Mouse (Mus musculus) spleen, adult 12 weeks (tissue): ENCODE results near the gene Fbxl12.
"Not testable (repeated sequence)": the region's sequence is repeated elsewhere in the genome, so short reads cannot be mapped to it uniquely, and the experiment has no call there.

Experiments used
- DNase-seq: peaks from one replicate; pipeline ENCODE4 v3.0.0; 2022; ENCODE audit warnings: low spot score

Gene Fbxl12

DNA sequence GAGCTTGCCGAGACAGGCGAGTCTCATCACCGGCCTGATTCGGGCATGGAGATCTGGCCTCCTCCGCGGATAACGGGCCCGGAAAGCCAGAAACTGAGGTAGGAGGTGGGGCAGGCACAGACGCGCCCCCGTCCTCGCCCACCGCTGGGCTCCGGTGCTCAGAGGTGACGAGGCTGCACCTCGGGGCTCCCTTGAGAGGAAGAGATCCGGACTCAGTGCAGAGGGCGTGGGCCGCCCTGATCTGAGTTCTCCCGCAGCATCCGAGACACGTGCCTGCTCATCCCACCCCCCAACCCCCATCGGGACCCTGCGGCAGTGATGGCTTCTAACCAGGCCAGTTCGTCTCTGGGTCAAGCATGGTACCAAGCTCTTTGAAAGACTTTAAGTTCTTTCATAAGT is 7.7 kb upstream of the Fbxl12 start:
- no peak for DNase-seq

DNA sequence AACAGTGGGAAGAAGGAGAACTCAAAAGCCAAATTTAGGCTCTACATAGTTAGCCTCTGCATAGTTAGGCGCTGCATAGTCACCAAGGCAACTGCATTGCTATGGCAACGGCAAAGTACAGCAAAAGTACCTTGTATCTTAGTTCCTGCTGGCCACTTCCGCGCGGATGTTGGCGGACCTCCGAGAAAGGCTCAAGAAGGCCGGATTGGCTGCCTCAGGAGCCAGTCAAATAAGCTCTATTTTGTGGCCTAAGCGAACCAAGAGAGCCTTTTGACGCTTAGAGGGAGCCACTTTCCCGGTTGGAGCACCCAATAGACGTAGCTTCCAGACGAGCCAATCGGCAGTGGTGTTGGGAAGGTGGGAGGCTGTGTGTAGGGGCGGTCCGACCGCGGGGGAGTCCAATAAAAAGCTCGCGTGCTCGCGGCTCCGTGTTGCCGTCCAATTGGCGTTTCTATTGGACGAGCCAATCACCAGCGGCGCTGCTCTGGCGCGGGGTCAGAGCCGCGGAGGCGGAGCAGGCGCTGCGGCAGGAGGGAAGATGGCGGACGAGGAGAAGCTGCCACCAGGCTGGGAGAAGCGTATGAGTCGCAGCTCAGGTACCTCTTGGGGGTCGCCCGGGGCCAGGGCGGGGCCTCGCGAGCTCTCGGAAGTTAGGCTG is 7.2 kb upstream of the Fbxl12 start, which contains the start of gene Pin1:
Gene Pin1, plus strand, starts transcription at position 494 of the 658 bp plus-strand sequence.
- DNase-seq, result peak; percentile 95

DNA sequence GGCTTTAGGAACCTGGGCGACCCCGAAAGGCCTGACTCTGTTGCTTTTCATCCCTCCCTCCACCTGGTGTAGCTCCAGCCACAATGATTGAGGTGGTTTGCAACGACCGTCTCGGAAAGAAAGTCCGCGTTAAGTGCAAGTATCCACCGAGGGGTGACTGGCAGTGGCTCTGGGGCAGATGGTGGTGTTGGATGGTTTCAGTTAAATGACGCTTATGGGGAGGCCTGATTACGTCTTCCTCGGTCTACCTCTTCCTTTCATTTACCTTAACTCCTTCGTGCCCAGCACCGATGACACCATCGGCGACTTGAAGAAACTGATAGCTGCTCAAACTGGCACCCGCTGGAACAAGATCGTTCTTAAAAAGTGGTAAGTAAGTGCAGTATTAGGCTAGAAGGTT is 554 bp upstream of the Fbxl12 start:
- DNase-seq, result peak; percentile 23

DNA sequence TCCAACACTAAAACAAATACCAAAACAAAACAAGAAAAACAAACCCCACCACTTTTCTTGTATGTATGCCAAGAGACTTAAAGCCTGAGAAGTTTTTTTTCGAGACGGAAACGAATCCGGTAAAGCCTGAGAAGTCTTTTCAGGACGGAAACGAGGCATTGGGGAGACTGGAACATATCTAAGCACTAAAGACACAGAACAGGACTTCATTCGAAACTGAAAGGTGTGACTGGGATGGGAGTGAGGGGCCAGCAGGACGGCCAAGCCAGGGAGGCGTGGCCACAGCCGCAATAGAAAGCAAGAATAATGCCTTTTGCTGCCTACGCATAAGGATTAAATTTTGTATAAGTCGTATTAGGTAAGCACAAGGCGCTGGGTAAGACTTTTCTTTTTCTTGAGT is 786 bp downstream of the Fbxl12 start:
- DNase-seq, result no peak

DNA sequence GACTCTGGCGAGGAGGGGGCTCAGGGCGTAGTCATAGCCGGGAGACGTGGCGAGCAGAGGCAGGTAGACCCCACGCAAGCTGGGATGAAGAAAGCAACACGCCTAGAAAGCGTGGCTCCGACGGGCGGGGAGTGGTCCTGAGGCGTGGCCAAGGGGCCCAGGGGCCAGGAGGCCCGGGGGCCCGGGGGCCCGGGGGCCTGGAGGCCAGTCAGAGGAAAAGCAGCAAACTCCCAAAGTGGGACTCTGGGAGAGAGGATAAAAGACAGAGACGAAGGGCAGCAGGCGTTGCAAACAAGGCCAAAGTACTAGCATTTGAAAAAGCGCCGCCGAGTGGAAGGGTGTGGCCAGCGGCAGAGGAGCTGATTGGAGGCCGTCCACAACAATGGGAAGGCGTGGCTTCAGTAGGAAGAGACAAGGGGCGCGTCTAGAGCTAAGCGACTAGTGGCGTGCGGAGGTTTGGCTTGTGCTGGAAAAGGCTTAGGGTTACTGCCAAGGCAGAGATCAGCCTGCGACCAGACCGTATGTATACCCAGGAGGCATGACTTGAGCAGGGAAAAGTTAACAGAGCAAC is 1.6 kb downstream of the Fbxl12 start:
- peak; percentile 65 for DNase-seq

DNA sequence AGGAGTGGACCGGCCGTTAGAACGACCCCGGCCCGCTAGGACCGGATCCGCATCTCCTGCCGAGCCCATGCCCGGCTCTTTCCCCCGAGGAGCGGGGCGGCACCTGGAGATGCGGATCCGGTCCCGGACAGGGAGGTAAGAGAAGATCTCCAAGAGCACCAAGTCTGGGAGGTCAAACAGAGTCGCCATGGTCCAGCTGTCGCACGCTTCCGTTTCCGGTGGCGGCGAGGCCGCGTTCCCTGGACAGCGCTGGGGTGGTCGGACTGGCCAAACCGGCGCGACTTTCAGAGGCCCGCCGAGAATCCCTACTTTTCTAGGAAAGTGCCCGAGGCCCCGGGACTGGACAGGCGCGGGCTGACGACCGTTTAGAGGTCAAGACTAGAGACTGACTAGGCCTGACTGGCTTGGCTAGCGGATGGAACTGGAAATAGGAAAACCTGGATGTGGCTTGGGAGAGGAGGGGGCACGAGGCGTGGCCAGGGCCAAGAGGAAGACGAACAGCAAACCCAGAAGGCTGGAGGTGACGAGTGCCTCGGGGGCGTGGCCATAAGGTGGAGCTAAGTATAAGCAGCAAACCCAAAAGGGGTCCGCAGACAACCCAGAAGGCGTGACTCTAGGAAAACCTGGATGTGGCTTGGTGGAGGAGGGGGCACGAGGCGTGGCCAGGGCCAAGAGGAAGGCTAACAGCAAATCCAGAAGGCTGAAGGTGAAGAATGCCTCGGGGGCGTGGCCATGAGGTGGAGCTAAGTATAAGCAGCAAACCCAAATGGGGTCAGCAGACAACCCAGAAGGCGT is 2.3 kb downstream of the Fbxl12 start, which contains the start of gene Ubl5:
Gene Ubl5, plus strand, starts transcription at position 778 of the 795 bp plus-strand sequence.
- DNase-seq, result peak; percentile 33

DNA sequence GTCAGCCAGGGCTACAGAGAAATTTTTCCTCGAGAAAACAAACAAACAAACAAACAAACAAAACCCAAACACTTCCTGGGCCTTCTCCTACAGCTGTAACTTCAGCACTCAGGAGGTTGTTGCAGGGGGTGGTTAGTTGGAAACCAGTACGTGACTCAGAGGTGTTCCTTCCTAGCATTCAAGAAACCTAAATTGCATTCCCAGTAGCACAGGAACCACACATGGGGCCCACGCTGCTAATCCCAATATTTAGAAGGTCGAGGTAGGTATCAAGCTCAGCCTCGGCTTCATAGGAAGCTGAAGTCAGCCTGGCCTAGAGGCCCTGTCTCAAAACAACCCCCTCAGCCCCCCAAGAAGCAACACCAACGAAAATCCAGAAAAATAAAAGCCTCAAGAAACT is 3.1 kb downstream of the Fbxl12 start:
- no peak for DNase-seq

DNA sequence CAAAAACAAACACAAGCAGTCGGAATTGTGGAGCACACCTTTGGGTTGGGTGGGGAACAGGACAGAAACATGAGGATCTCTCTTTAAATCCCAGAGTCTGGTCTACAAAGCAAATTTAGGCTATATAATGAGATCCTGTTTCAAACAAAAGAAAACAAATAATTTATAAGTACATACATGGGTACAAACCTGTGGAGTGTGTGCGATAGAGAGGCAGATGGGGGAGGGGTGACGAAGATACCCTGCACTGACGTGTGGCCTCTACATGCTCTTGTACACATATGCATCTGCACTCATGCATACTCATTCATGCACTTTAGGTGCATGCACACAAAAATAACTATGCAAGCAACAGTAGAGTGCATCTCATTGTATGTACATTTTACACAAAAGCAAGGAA is 5.1 kb downstream of the Fbxl12 start:
- DNase-seq, result no peak

DNA sequence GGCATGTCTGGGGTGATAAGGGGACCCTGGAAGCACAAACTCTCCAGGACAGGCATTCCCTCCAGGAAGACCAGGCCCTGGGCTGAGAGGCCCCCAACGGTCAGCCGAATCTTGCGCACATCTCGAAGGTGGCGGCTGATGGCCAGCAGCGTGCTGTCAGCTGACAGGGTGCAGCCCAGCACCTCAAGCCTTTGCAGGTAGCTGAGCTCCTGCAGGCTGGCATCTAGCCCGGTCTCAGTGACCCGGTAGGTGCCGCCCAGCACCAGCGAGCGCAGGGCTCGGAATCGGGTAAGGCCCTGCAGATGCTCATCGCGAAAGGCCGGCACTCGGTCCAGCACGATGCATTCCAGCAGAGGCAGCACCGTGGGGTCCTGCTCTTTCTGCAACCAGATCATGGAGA is 6.0 kb downstream of the Fbxl12 start:
- no peak for DNase-seq

DNA sequence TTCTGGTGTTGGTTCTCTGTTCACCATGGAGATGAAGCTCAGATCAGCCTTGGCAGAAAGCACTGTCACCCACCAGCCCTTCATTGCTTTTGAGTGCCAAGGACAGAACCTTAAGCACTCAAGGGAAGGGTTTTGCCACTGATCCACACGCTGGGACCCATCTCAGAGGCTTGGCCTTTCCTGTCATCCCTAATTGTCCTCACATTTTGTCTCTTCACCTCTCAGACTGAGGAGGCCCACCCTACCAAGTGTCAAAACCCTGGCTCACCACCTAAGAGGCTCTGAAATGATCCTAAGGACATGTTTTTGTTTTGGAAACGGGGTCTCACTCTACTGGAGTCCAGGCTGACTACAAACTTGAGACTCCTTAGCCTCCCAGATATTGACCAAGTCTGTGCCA is 7.8 kb downstream of the Fbxl12 start:
- DNase-seq, result no peak

DNA sequence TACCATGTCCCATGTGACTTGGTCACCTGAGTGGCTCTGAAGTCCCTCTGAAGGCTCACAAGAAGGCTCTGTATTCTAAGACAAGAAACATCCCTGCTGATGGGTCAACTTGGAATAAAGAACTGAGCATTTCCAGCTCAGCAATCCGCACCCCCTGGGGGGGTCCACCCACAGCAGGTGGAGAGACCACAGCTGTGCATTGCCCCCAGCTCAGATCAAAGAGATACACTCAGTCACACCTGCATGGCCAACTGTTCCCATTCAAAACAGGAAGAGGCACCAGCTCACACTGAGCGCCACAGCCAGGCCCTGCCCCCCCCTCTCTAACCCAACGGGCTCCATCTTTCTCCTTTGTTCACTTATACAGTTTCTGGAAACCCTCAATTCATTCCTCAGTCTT is 8.3 kb downstream of the Fbxl12 start:
- no peak for DNase-seq

DNA sequence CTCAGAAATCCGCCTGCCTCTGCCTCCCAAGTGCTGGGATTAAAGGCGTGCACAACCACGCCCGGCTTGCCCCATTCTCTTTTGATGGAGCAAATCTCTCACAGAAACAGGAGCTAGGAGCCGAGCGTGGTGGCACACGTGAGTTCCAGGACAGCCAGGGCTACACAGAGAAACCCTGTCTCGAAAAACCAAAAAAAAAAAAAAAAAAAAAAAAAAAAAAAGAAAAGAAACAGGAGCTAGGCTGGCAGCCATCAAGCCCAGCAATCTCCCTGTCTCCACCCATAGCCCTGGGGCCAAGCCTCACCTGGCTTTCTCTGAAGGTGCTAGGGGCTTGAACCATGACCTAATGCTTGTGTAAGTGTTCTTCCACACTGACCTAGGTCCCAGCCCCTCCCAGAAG is 8.9 kb downstream of the Fbxl12 start:
- DNase-seq, result not testable (repeated sequence)

DNA sequence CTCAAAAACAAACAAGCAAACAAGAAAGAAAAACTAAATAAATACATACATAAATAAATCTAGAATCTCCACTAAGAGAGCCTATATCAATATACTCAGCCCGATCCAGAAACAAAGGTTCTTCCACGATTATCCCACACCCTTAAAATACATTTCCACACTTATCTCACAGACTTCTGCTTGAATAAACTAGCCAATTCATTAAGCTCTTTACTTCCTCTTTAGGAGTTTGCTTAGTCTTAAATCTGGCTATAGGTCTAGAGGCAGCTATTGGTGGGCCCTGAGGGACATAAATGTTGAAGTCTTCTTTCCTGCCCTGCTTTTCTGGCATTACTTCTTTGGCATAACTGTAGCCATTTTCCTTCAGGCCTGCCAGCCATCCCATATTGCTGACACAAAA is 13.2 kb downstream of the Fbxl12 start:
- no peak for DNase-seq

DNA sequence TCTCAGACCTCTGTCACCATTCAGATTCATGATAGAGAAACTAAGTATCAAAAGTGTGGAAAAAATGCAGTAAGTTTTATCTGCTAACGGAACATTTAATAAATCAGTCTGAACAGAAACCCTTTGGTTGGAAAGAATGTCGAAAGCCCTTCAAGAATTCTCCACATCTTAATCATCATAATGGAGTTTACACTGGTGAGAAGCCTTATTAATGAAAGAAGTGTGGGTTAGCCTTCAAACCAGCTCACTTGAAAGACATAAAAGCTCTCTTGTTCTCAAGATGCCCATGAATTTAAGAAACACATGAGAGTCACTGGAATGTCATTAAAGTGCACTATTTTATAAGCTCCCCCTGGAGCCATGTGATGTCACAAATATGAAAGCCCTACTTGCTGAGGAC is 27.9 kb downstream of the Fbxl12 start:
- DNase-seq, result no peak

DNA sequence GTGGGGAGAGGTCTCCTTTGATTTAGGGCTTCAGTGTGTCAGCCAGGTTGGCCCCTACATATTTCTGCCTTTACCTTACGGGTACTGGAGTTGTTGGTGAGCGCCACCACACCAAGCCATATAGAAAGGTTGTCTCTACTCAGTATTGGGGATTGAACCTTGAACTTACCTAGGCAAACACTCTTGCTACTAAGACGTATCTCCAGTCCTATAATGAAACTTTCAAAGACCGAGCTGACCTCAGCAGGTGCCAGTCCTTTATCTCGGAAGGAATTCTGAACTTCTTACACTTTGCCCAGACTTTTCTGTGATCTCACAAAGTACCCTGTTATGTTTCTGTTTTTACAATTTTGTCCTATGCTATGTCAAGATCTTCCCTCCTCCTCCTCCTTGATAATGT is 32.6 kb downstream of the Fbxl12 start:
- DNase-seq, result no peak

DNA sequence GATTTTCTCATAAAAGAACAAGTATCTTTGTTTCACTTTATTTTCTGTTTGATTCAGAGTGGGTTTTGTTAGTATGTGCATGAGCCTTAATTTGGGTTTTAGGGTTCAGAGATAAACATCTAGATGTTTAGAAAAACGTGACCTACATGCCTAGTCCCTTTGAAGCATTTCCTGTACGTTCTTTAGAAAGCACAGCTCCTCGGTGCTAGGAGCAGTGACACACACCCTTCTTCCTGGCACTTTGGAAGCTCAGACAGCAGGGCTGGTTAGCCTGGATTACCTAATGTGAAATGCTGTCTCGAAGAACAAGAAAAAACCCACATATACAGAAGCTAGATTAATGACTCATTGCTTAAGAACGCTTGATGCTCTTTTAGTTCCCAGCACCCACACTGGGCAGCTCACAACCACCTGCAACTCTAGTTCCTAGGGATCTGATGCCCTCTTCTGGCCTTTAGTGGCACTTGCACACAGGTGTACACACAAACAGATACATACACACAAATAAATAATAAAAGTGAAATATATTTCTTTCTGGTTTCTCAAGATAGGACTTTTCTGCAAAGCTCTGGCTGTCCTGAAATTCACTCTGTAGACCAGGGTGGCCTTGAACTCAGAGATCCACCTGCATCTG is 34.6 kb downstream of the Fbxl12 start:
- DNase-seq, result no peak

DNA sequence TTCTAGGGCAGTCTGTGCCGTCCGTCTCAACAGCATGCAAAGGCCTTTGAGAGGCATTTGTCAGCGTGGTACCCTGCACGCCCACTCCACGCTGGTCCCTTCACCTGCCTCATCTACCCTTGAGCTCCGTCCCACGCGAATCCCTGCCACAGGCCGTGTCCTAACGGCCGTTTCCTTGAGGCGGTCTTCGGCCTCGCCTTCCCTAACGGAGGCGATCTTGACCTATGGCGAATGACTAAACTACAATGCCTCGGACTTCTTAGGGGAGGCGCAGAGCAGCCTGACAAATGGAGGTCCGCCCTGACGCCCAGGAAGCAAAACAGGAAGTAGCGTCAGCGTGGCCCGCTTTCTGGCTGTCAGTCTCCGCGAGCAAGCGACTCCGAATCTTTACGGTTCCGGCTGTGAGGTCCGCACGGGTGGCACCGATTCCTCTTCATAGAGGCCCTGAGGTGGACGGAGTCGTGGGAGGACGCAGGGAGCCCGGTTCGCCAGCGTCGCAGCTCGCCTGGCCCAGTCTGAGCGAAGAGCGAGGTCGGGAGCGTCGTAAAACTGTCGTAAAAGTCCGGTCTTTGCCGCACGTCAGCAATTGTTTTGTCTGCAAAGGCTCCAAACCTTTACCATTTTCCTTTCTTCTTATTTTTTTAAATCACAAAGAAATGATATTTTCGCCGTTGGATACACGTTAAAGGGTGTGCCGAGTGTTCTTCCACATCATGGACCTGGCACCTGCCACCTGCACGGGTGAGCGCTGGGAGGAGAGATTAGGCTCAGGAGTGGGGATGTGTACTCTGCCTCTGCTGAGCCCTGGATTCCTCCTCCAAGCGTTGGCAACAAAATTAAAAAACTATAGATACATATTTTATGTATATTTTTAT is 37.2 kb downstream of the Fbxl12 start:
- DNase-seq, result peak; percentile 84

DNA sequence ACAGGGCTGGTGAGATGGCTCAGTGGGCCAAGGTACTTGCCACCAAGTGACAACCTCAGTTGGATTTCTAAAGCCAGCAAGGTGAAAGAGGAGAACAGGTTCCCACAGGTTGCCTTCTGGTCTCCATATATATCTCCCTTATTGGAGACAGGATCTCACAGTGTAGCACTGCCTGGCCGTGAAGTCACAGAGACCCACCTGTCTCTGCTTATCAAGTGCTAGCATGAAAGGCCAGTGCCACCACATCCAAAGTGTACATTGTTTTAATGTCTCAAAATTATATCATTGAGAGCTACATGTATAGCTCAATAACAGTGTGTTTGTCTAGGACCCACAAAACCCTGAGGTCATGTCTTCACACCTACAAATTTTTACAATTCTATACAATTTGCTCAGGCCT is 38.3 kb downstream of the Fbxl12 start:
- DNase-seq, result no peak

DNA sequence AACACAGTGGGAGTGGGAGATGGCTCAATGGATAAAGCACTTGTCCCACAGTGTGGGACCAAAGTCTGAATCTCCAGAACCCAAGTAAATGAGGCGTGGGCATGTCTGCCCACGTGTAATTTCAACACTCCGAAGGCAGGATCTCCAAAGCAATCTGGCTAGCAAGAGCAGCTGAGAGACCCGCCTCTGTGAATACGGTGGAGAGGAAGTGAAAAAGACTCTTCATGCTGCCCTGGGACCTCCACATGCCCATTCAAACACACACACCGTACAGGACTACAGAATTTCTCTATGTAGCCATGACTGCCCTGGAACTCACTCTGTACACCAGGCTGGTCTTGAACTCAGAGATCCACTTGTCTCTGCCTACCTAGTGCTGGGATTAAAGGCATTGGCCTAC is 43.3 kb downstream of the Fbxl12 start:
- no peak for DNase-seq

DNA sequence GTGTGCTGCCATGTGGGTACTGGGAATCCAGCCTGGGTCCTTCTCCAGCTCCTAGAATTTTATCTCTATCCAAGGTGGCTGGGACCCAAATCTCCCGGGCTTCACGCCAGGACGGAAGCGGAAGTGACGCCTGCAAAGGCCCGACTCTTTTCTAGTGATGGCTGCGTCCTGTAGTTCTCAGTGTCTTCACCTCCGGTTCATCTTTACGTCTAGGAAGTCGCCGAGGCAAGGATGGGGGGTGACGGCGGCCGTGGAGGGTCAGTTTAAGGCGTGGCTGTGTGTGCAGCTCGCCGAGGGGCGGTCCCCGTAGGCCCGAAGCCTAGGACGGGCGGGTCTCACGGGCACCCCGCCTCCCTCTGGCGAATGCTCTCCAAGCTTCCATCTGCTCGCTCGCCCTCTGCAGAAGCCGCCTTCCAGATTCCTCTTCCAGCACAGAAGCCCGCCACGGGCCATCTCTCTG is 63.4 kb downstream of the Fbxl12 start, which contains the start of gene Zfp846:
Gene Zfp846, plus strand, starts transcription at position 117 of the 460 bp plus-strand sequence.
- DNase-seq, result peak; percentile 82

DNA sequence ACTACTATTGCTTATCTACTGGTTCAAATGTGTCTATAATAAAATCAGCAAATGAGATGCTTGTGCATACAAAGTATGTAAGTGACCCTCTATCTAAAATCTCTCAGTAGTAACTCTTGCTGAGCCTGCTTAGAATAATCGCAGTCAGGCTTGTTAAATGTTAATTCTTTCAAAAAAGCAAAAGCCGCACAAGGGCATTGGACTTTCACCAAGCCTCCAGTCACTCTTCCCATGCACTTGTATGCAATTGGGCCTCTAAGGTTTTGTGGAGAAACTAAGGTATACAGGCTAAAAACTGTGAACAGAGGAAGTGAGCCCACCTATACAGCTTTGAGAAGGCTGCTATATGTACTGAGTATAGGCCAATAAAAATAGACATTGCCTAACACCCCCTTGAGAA is 68.0 kb downstream of the Fbxl12 start:
- no peak for DNase-seq

DNA sequence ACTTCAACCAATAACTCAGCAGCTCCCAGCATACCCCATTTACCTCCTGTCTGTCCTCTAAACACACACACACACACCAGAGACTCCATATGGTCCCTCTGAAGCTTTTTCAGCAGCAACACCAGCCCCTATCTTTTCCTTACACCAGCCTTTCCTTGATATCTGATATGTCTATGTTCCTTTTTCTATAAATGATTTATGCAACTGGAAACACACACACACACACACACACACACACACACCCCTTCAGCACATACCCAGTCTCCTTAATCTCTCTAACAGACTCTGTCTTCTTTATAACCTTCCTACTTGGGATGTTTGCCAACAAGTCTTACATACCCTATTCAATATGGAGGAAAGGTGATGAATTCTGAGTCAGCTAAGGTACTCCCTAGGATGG is 73.5 kb downstream of the Fbxl12 start:
- no peak for DNase-seq
